Mouse (Mus musculus) Patski (cell line): ENCODE measurements around the gene Dxo. TPM values are rescaled to one million over a fixed set of nuclear protein-coding genes. Genes with fewer than 3 reads are reported as not detected.
A peak's percentile ranks its signal among the peaks of the same experiment; 100 is the strongest.
"Not testable (repeated sequence)": the region's sequence is repeated elsewhere in the genome, so short reads cannot be mapped to it uniquely, and the experiment has no call there.

Experiments
- ATAC-seq: fragments of 100-300 bp; one replicate; pipeline ENCODE4 v1.8.0; 2021
- CTCF ChIA-PET: fragments of 350-600 bp; sonication (Branson Sonifier 250); formaldehyde crosslinking; loops from one replicate; lab custom pipeline; 2022; ENCODE audit warnings: inconsistent platforms; lab: Charles Lee
- POLR2A ChIA-PET: fragments of 350-600 bp; sonication (Branson Sonifier 250); formaldehyde crosslinking; loops from one replicate; lab custom pipeline; 2022; ENCODE audit warnings: antibody characterized with exemption, inconsistent platforms; lab: Charles Lee
- DNase-seq: peaks from one replicate; pipeline ENCODE4 v3.0.0-alpha.2; 2011; ENCODE audit warnings: low read depth, low spot score
- H3K27me3 ChIP-seq: fragments of 371-371 bp; one replicate; pipeline ENCODE4 v1.5.1; 2021
- CTCF ChIP-seq: fragments of 100-300 bp; IDR thresholded peaks from one replicate; pipeline ENCODE4 v1.5.1; 2021
- in situ Hi-C: fragments of 300-500 bp; cut with MboI; formaldehyde crosslinking; loops from 3 replicates; pipeline ENCODE4 v1.11.1; 2018; ENCODE audit warnings: low pct_unique_long_range_greater_than_20kb, mixed read lengths
- polyA plus RNA-seq: library from polyadenylated mRNA; unstranded; gene quantifications from one replicate; pipeline ENCODE4 v1.2.3, GENCODE M21; 2021

The Dxo gene
- polyA plus RNA-seq, 1 experiment from 2014 or later, result 34.4 TPM

- TF ChIP-seq CTCF, result no peak
- ATAC-seq (no peak), DNase-seq (no peak)
- in situ Hi-C loops, result no loop called here
- H3K27me3 ChIP-seq, result no peaks in the 10 kb centered on the region
- CTCF ChIA-PET, result interaction anchor here (2.0 kb wide), 1 partner anchor 109 kb away, joined by 4 read pairs; no protein-coding TSS in a partner anchor
- POLR2A ChIA-PET, result no interaction called here
These were observed 31.8 kb upstream of the Dxo start for GRCm38 (mm10) chr17:34804871-34805562.

- in situ Hi-C loops, result no loop called here
- no peak for ATAC-seq
- H3K27me3 ChIP-seq, result no peaks in the 10 kb centered on the region
- ChIA-PET CTCF (no interaction called here), POLR2A (interaction anchor here (0.7 kb wide), 1 partner anchor 129 kb away, joined by 4 read pairs; no protein-coding TSS in a partner anchor)
- no peak for DNase-seq
- no peak for TF ChIP-seq CTCF
These were observed 29.6 kb upstream of the Dxo start for GRCm38 (mm10) chr17:34807176-34807575.

GRCm38 (mm10) chr17:34808599-34809205, 28.1 kb upstream of the Dxo start:
- POLR2A ChIA-PET, result no interaction called here
- no peak for TF ChIP-seq CTCF
- CTCF ChIA-PET, result no interaction called here
- DNase-seq (no peak), ATAC-seq (no peak)
- H3K27me3 ChIP-seq, result no peaks in the 10 kb centered on the region
- in situ Hi-C loops, result no loop called here

- ATAC-seq, POLR2A ChIA-PET, H3K27me3 ChIP-seq, CTCF ChIA-PET, DNase-seq: not testable (repeated sequence)
- in situ Hi-C loops, result loop anchor here (5.0 kb wide), 1 partner anchor 78 kb away; no protein-coding TSS in a partner anchor
These were observed 26.4 kb upstream of the Dxo start for GRCm38 (mm10) chr17:34810411-34810810.

GRCm38 (mm10) chr17:34810811-34811210, 26.0 kb upstream of the Dxo start:
- ATAC-seq, POLR2A ChIA-PET, H3K27me3 ChIP-seq, DNase-seq, CTCF ChIA-PET: not testable (repeated sequence)
- in situ Hi-C loops, result loop anchor here (5.0 kb wide), 1 partner anchor 79 kb away; no protein-coding TSS in a partner anchor

GRCm38 (mm10) chr17:34811275-34811674, 25.5 kb upstream of the Dxo start:
- POLR2A ChIA-PET, result no interaction called here
- TF ChIP-seq CTCF, result no peak

GRCm38 (mm10) chr17:34813747-34814146, 23.1 kb upstream of the Dxo start:
- H3K27me3 ChIP-seq, ATAC-seq, POLR2A ChIA-PET, DNase-seq, CTCF ChIA-PET: not testable (repeated sequence)
- in situ Hi-C loops, result loop anchor here (5.0 kb wide), 1 partner anchor 81 kb away; no protein-coding TSS in a partner anchor

More at GRCm38 (mm10) chr17:34811275-34811674, 25.5 kb upstream of the Dxo start:
- H3K27me3 ChIP-seq, result no peaks in the 10 kb centered on the region
- DNase-seq (no peak), ATAC-seq (peak; percentile 1)
- in situ Hi-C loops, result loop anchor here (5.0 kb wide), 1 partner anchor 79 kb away; no protein-coding TSS in a partner anchor
- CTCF ChIA-PET, result no interaction called here

GRCm38 (mm10) chr17:34814818-34815370, 21.9 kb upstream of the Dxo start:
- DNase-seq (no peak), ATAC-seq (no peak)
- in situ Hi-C loops, result loop anchor here (5.0 kb wide), 1 partner anchor 83 kb away; no protein-coding TSS in a partner anchor
- no peaks in the 10 kb centered on the region for H3K27me3 ChIP-seq
- ChIA-PET CTCF (no interaction called here), POLR2A (no interaction called here)
- no peak for TF ChIP-seq CTCF

- in situ Hi-C loops, ATAC-seq, H3K27me3 ChIP-seq, CTCF ChIA-PET, DNase-seq: not testable (repeated sequence)
- POLR2A ChIA-PET, result interaction anchor here (0.6 kb wide), 1 partner anchor 287 kb away, joined by 8 read pairs; no protein-coding TSS in a partner anchor
These were observed 6.0 kb upstream of the Dxo start for GRCm38 (mm10) chr17:34830776-34831175.

- DNase-seq, result no peak
These were observed 514 bp upstream of the Dxo start for GRCm38 (mm10) chr17:34836155-34836855.

More at GRCm38 (mm10) chr17:34836155-34836855, 514 bp upstream of the Dxo start:
- in situ Hi-C loops, result no loop called here
- ChIA-PET CTCF (no interaction called here), POLR2A (no interaction called here)
- ATAC-seq, result peak; percentile 20
- TF ChIP-seq CTCF, result no peak
- H3K27me3 ChIP-seq, result no peaks in the 10 kb centered on the region
